Mouse (Mus musculus): Measurements from ENCODE around the gene Hmcn2. TPM values are rescaled to one million over a fixed set of nuclear protein-coding genes. Genes with fewer than 3 reads are reported as not detected.

Gene Hmcn2
- polyA plus RNA-seq, 1 experiment from 2014 or later, result not detected

- Histone ChIP-seq H3K4me3 (ENCODE audit: low read depth, low read length) (no peak overlapping the region), H3K27ac (replicated peaks; ENCODE audit: low read depth, low read length) (no peak overlapping the region), H3K27me3 (ENCODE audit: control insufficient read depth, insufficient read depth, low read length) (peaks cover 34% of the 10 kb centered on the region), H3K4me2 (ENCODE audit: low read depth, severe bottlenecking) (no peak overlapping the region), H3K9me3 (ENCODE audit: control insufficient read depth, low read length) (no peaks in the 10 kb centered on the region), H3K4me1 (ENCODE audit: control insufficient read depth, insufficient read depth, low read length) (peaks cover 20% of the 10 kb centered on the region), H3K36me3 (ENCODE audit: control insufficient read depth, insufficient read depth, low read length) (no peaks in the 10 kb centered on the region), H3K9ac (ENCODE audit: low read length) (no peak overlapping the region)
- no peak for ATAC-seq (ENCODE audit: insufficient number of reproducible peaks, low FRiP score, low TSS enrichment, low read depth)
- 76% methylated on average over 1 of the region's 1 CpGs for WGBS
- DNase-seq (ENCODE audit: low spot score), result no peak
Observed at GRCm38 (mm10) chr2:31467457-31467856, 153.2 kb downstream of the Hmcn2 start.

- no peak for DNase-seq (ENCODE audit: low spot score)
- Histone ChIP-seq H3K9me3 (ENCODE audit: control insufficient read depth, low read length) (no peaks in the 10 kb centered on the region), H3K27me3 (ENCODE audit: control insufficient read depth, insufficient read depth, low read length) (peaks cover 34% of the 10 kb centered on the region), H3K4me3 (ENCODE audit: low read depth, low read length) (no peak overlapping the region), H3K36me3 (ENCODE audit: control insufficient read depth, insufficient read depth, low read length) (no peaks in the 10 kb centered on the region), H3K27ac (replicated peaks; ENCODE audit: low read depth, low read length) (no peak overlapping the region), H3K4me2 (ENCODE audit: low read depth, severe bottlenecking) (no peak overlapping the region), H3K9ac (ENCODE audit: low read length) (no peak overlapping the region), H3K4me1 (ENCODE audit: control insufficient read depth, insufficient read depth, low read length) (peaks cover 14% of the 10 kb centered on the region)
- WGBS, result 70% methylated on average over 7 of the region's 7 CpGs
- ATAC-seq (ENCODE audit: insufficient number of reproducible peaks, low FRiP score, low TSS enrichment, low read depth), result no peak
Observed at GRCm38 (mm10) chr2:31468857-31469256, 154.6 kb downstream of the Hmcn2 start.

- no peak for ATAC-seq (ENCODE audit: insufficient number of reproducible peaks, low FRiP score, low TSS enrichment, low read depth)
- WGBS, result 28% methylated on average over 7 of the region's 7 CpGs
- peaks cover 34% of the 10 kb centered on the region for H3K27me3 ChIP-seq (ENCODE audit: control insufficient read depth, insufficient read depth, low read length)
Observed at GRCm38 (mm10) chr2:31469480-31469879, 155.3 kb downstream of the Hmcn2 start.

GRCm38 (mm10) chr2:31469931-31470682 is 155.9 kb downstream of the Hmcn2 start, which contains the start of gene Ass1:
Ass1 (plus strand) TSS chr2:31470207.
- Histone ChIP-seq H3K27ac (replicated peaks; ENCODE audit: low read depth, low read length) (no peak within 1 kb of the TSS), H3K27me3 (ENCODE audit: control insufficient read depth, insufficient read depth, low read length) (peaks cover 34% of the 10 kb centered on the region)

More at GRCm38 (mm10) chr2:31469480-31469879, 155.3 kb downstream of the Hmcn2 start:
- H3K27ac ChIP-seq (replicated peaks; ENCODE audit: low read depth, low read length), result no peak overlapping the region
- H3K4me1 ChIP-seq (ENCODE audit: control insufficient read depth, insufficient read depth, low read length), result peaks cover 11% of the 10 kb centered on the region
- no peak overlapping the region for H3K9ac ChIP-seq (ENCODE audit: low read length)
- H3K36me3 ChIP-seq (ENCODE audit: control insufficient read depth, insufficient read depth, low read length), result no peaks in the 10 kb centered on the region; the same call in 1 of the 2 replicates
- H3K4me2 ChIP-seq (ENCODE audit: low read depth, severe bottlenecking), result peak overlapping the region; percentile 73
- peak overlapping the region; percentile 29 for H3K4me3 ChIP-seq (ENCODE audit: low read depth, low read length)
- no peak for DNase-seq (ENCODE audit: low spot score)
- H3K9me3 ChIP-seq (ENCODE audit: control insufficient read depth, low read length), result no peaks in the 10 kb centered on the region

GRCm38 (mm10) chr2:31470683-31471385 is 156.6 kb downstream of the Hmcn2 start:
- ATAC-seq (ENCODE audit: insufficient number of reproducible peaks, low FRiP score, low TSS enrichment, low read depth) (no peak), DNase-seq (ENCODE audit: low spot score) (peak; percentile 45)
- Histone ChIP-seq H3K27me3 (ENCODE audit: control insufficient read depth, insufficient read depth, low read length) (peaks cover 34% of the 10 kb centered on the region), H3K4me2 (ENCODE audit: low read depth, severe bottlenecking) (peak overlapping the region; percentile 73), H3K4me1 (ENCODE audit: control insufficient read depth, insufficient read depth, low read length) (peaks cover 11% of the 10 kb centered on the region), H3K9me3 (ENCODE audit: control insufficient read depth, low read length) (no peaks in the 10 kb centered on the region), H3K27ac (replicated peaks; ENCODE audit: low read depth, low read length) (no peak overlapping the region), H3K4me3 (ENCODE audit: low read depth, low read length) (peak overlapping the region; percentile 29), H3K36me3 (ENCODE audit: control insufficient read depth, insufficient read depth, low read length) (no peaks in the 10 kb centered on the region; the same call in 1 of the 2 replicates), H3K9ac (ENCODE audit: low read length) (peak overlapping the region; percentile 34; the same call in 1 of the 2 replicates)
- WGBS, result 9% methylated on average over 18 of the region's 19 CpGs

More at GRCm38 (mm10) chr2:31469931-31470682, 155.9 kb downstream of the Hmcn2 start, which contains the start of gene Ass1:
- peak; percentile 81; the same call in 1 of the 2 replicates for ATAC-seq (ENCODE audit: insufficient number of reproducible peaks, low FRiP score, low TSS enrichment, low read depth)
- Histone ChIP-seq H3K9ac (ENCODE audit: low read length) (peak within 1 kb of the TSS; percentile 34; the same call in 1 of the 2 replicates), H3K4me2 (ENCODE audit: low read depth, severe bottlenecking) (peak within 1 kb of the TSS; percentile 73), H3K36me3 (ENCODE audit: control insufficient read depth, insufficient read depth, low read length) (no peaks in the 10 kb centered on the region; the same call in 1 of the 2 replicates), H3K9me3 (ENCODE audit: control insufficient read depth, low read length) (no peaks in the 10 kb centered on the region), H3K4me1 (ENCODE audit: control insufficient read depth, insufficient read depth, low read length) (peaks cover 11% of the 10 kb centered on the region), H3K4me3 (ENCODE audit: low read depth, low read length) (peak within 1 kb of the TSS; percentile 29)
- DNase-seq (ENCODE audit: low spot score), result peak; percentile 72
- under 1% methylated on average over 47 of the region's 49 CpGs for WGBS

GRCm38 (mm10) chr2:31471611-31472010 is 157.4 kb downstream of the Hmcn2 start:
- Histone ChIP-seq H3K4me3 (ENCODE audit: low read depth, low read length) (no peak overlapping the region), H3K9ac (ENCODE audit: low read length) (no peak overlapping the region), H3K9me3 (ENCODE audit: control insufficient read depth, low read length) (no peaks in the 10 kb centered on the region), H3K4me2 (ENCODE audit: low read depth, severe bottlenecking) (no peak overlapping the region), H3K27me3 (ENCODE audit: control insufficient read depth, insufficient read depth, low read length) (peaks cover 34% of the 10 kb centered on the region), H3K36me3 (ENCODE audit: control insufficient read depth, insufficient read depth, low read length) (no peaks in the 10 kb centered on the region; the same call in 1 of the 2 replicates), H3K4me1 (ENCODE audit: control insufficient read depth, insufficient read depth, low read length) (peaks cover 11% of the 10 kb centered on the region), H3K27ac (replicated peaks; ENCODE audit: low read depth, low read length) (no peak overlapping the region)
- ATAC-seq (ENCODE audit: insufficient number of reproducible peaks, low FRiP score, low TSS enrichment, low read depth), result no peak
- no peak for DNase-seq (ENCODE audit: low spot score)
- WGBS, result 42% methylated on average over 6 of the region's 6 CpGs

GRCm38 (mm10) chr2:31472406-31473065 is 158.3 kb downstream of the Hmcn2 start:
- Histone ChIP-seq H3K4me1 (ENCODE audit: control insufficient read depth, insufficient read depth, low read length) (peaks cover 11% of the 10 kb centered on the region), H3K4me2 (ENCODE audit: low read depth, severe bottlenecking) (no peak overlapping the region), H3K9me3 (ENCODE audit: control insufficient read depth, low read length) (no peaks in the 10 kb centered on the region), H3K27ac (replicated peaks; ENCODE audit: low read depth, low read length) (no peak overlapping the region), H3K36me3 (ENCODE audit: control insufficient read depth, insufficient read depth, low read length) (no peaks in the 10 kb centered on the region; the same call in 1 of the 2 replicates), H3K9ac (ENCODE audit: low read length) (no peak overlapping the region), H3K4me3 (ENCODE audit: low read depth, low read length) (no peak overlapping the region), H3K27me3 (ENCODE audit: control insufficient read depth, insufficient read depth, low read length) (peaks cover 34% of the 10 kb centered on the region)
- ATAC-seq (ENCODE audit: insufficient number of reproducible peaks, low FRiP score, low TSS enrichment, low read depth), result no peak
- WGBS, result 51% methylated on average over 10 of the region's 10 CpGs
- DNase-seq (ENCODE audit: low spot score), result peak; percentile 74

GRCm38 (mm10) chr2:31473941-31474340 is 159.7 kb downstream of the Hmcn2 start:
- DNase-seq (ENCODE audit: low spot score) (no peak), ATAC-seq (ENCODE audit: insufficient number of reproducible peaks, low FRiP score, low TSS enrichment, low read depth) (no peak)
- H3K9ac ChIP-seq (ENCODE audit: low read length), result no peak overlapping the region
- H3K4me2 ChIP-seq (ENCODE audit: low read depth, severe bottlenecking), result no peak overlapping the region
- 66% methylated on average over 4 of the region's 4 CpGs for WGBS
- no peak overlapping the region for H3K4me3 ChIP-seq (ENCODE audit: low read depth, low read length)
- H3K27ac ChIP-seq (replicated peaks; ENCODE audit: low read depth, low read length), result no peak overlapping the region
- H3K36me3 ChIP-seq (ENCODE audit: control insufficient read depth, insufficient read depth, low read length), result no peaks in the 10 kb centered on the region; the same call in 1 of the 2 replicates
- peaks cover 28% of the 10 kb centered on the region for H3K27me3 ChIP-seq (ENCODE audit: control insufficient read depth, insufficient read depth, low read length)
- peaks cover 11% of the 10 kb centered on the region for H3K4me1 ChIP-seq (ENCODE audit: control insufficient read depth, insufficient read depth, low read length)
- no peaks in the 10 kb centered on the region for H3K9me3 ChIP-seq (ENCODE audit: control insufficient read depth, low read length)

Measured in limb, embryonic 11.5 days (tissue).